Mouse (Mus musculus): ENCODE results near the gene Zfp775.
"Not testable (repeated sequence)": the region's sequence is repeated elsewhere in the genome, so short reads cannot be mapped to it uniquely, and the experiment has no call there.

Gene Zfp775

DNA sequence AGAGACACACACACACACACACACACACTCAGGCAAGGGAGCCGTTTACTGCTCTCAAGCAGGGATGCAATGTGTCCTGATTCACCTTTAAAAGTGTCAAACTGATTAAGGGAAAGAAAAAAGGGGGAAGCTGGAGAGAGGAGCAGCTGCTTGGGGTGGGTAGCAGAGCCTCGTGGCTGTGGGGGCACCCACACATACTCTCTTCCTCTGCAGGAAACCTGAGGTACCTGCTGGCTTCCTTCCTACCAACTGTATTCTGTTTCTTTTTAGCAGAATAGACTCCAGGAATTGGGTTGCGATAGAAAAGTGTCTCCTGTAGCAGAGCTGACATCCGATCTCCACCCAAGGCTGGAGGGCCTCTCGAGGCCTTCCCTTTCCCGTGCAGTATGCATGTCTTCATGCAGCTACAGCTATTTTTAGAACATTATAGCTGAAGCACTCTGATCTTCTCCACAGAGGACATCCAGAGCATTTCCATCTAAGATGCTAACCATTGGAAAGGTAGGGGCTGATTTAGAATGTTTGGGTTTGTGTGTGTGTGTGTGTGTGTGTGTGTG, 12.6 kb upstream of the Zfp775 start, which contains the start of gene Gm45021:
TSS of gene Gm45021 (plus strand) at position 417 of the 557 bp plus-strand sequence.
- intact Hi-C loops (cut with DNase I): no loop called here

DNA sequence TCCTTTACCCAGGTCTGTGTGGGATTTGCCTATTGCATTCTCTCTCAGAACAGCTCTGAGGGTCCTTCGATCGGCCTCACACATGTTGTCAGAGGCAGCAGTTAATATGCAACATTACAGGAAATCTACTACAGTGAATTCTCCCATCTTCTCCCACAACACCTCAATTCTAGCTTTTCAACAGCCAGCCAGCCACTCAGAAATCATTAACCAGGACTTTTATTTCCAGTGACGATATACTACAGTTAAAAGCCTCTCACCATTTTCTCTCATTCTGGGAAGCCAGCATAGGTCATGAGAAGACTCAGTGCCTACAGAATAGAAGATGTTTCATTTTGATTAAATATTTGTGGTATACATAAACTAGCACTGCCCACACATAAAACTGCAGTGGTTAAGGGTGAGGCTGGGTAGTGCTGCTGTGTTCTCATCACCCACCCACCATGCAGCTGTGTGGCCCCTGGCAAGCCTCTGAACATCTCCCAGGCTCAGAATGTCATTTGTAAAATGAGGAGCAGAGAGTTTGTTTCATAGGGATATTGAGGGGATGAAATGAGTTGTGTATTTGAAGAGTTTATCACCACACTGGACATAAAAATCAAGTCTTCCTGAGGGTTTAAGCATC, 10.5 kb upstream of the Zfp775 start:
- intact Hi-C loops (cut with DNase I): no loop called here

DNA sequence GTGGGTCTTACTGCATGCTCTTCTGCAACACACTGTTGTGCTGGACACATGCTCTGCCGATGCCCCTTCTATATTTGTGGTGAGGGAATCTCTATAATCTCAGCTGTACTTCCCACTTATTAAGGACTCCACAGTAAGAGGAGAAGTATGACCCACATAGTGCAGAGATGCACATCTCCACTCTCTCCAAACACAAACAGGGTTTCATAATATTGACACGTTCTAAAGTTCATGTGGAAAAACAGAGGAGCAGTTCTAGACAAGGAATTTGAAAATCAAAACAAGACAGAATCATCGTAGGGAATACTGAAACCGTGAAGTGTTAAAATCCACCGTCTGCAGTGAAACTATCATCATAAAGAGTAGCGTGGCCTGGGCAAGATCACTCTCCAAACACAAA, 10.0 kb upstream of the Zfp775 start:
- intact Hi-C loops (cut with DNase I): no loop called here

DNA sequence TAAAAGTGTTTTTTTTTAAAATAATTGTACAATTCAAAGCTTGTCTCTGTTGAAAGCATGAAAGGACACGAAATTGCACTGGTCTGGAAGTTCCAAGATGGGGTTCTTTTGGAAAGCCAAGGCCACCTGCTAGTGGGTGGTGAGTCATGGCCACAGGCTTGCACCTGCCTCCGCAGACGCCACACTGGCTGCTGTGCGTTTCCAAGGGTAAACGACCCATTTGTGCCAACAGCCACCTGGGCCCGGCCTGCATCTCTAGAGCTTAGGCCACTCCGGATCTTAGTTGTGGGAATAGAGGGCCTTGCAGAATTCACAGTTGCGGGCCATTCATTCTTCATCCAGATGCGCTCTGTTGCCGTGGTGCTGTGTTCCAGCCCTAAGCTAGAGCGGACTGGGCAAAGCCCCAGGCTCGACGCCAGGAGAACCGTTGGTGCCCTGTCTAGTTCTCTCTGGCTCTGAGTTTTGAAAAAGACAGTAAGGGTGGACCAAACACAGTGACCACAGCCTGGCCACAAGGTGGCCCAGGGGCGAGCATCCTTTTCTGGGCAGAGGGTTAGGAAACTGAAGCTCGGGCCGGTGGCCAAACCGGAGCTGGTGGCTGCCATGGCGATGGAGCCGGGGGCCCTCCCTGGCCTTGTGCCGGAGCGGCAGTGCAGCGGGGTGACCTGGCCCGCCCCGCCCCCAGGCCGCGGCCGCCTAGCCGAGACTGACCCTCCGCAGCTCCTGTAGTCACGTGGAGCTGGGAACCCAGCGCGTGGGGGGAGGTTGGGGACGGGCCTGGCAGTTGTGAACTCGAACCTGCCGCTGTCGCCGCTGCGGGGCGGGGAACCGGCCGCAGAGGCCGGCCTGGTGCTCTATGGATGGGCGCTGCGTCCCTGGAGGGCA, 8.5 kb upstream of the Zfp775 start, which contains the start of the genes Repin1 and Gm44965:
TSS of gene Repin1 (plus strand) at position 726 of the 885 bp plus-strand sequence.
TSS of gene Gm44965 (plus strand) at position 784 of the 885 bp plus-strand sequence.
- intact Hi-C loops (cut with DNase I): no loop called here

DNA sequence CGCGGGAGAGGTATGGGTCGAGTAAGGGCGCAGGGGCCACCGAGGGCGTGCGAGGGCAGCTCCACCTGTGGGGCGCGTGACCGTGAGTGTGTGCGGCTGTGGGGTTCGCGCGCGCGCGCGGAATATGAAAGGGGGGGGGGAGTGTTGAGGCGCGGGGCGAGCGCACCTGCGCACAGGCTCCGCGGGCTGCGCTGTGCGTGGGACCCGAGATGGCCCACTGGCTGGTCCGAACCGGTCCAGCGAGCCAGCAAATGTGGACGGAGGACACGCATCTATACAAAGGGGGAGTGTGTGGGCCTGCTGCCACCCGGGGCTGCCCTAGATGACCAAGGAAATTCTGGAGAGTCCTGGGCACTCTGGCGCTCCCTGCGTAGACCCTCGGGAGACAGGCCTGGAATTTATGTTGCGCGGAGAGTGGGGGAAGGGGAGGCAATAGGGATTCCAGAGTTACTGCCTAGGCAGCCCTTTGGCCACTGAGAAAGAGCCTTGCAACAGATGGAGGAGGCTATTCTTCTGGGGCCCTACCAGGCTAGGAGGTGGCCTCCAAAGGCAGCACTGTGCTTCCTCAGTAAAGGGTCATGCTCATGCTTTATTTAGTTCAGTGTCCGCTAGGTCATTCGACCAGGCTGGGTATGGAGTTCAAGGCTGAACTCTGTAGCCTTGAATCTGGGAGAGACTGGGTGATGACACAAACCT, 7.7 kb upstream of the Zfp775 start:
- intact Hi-C loops (cut with DNase I): no loop called here

DNA sequence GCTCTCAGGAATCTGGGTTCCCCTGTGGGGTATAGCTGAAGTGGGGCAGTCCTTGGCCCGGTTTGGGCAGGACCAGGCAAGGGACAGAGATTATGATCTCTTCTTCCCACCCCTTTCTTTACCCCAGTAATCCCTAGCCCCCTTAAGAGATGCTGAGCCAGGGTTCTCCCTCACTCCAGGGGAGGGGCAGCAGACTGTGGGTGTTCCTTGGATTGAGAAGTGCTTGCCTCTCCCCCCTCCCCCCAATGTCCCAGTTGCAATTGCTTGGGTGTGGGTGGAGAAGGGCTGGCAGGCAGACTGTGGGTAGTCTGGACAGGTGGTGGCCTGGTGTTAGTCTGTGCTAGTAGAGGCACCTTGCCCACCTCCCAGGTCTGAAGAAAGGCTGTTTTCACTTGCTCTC, 6.6 kb upstream of the Zfp775 start:
- intact Hi-C loops (cut with DNase I): loop anchor here (5.0 kb wide), 1 partner anchor 48 kb away; no protein-coding TSS in a partner anchor

DNA sequence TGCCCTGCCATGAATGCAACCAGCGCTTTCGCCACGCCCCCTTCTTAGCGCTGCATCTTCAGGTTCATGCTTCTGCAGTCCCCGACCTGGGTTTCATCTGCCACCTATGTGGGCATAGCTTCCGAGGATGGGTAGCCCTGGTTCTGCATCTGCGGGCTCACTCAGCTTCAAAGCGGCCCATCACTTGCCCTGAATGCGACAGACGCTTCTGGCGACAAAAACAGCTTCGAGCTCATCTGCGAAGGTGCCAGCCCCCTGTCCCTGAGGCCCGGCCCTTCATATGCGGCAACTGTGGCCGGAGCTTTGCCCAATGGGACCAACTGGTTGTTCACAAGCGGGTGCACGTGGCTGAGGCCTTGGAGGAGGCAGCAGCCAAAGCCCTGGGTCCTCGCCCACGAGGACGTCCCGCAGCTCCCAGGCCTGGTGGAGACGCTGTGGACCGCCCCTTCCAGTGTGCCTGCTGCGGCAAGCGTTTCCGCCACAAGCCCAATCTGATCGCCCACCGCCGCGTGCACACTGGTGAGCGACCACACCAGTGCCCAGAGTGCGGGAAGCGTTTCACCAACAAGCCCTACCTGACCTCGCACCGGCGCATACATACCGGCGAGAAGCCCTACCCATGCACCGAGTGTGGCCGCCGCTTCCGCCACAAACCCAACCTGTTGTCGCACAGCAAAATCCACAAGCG, 5.2 kb upstream of the Zfp775 start:
- intact Hi-C loops (cut with DNase I): loop anchor here (5.0 kb wide), 1 partner anchor 49 kb away; no protein-coding TSS in a partner anchor

DNA sequence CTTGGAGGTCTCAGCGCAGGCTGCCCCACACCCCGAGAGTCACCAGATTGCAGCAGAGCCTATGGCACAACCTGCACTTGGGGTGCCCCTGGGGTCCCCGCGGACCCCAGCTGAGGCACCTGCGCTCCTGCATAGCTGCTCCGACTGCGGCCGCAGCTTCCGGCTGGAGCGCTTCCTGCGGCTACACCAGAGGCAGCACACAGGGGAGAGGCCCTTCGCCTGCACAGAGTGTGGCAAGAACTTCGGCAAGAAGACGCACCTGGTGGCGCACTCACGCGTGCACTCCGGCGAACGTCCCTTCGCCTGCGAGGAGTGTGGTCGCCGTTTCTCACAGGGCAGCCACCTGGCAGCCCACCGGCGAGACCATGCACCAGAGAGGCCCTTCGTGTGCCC, 4.6 kb upstream of the Zfp775 start:
- intact Hi-C loops (cut with DNase I): loop anchor here (5.0 kb wide), 1 partner anchor 50 kb away; no protein-coding TSS in a partner anchor

DNA sequence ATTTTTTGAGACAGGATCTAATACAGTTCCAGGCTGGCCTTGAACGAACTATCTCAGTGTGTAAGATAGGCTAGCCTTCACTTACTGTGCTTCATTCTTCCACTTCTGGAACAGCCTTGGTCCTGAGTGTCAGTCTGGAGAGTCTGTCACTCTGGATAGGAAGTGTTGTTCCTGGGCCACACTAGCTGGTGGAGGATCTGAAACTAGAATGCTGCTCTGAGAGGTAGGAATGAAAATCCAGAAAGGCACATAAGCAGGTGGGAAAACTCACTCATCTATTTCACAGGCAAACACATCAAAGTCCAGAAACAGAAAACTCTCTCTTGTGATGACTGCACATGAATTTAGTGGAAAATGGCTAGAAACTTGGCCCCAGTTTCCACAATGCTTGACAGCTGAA, 1.3 kb upstream of the Zfp775 start:
- intact Hi-C loops (cut with DNase I): no loop called here

DNA sequence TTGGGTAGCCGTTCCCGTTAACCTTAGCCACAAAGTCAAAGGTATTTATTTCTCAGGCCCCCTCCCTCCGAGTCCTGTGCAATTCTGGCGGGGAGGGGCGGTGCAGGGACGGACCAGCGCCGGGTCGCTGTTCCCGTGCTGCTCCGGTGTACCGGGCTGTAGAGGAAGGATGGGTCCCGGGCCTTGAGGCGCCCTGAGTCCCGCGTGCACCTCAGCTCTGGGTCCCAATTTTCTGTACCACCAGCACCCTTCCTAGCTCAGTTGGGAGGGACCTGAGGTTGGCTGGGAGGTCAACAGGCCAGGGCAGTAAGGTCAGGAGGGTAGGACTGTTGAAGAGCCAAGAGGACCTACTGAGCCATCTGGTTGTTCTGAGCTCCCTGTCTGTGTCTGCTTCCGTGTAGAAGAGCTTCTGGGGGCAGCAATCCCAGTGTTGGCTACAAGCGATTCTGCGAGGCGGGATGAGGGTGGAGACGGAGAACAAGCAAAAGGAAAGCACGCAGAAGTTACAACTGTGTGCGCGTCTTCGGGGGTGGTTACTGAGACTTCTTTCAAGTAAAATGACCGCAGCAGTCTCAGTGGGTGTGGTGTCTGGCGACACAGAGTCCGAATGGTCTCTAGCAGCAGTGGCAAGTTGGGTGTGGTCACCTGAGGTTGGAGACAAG, 348 bp downstream of the Zfp775 start:
- intact Hi-C loops (cut with DNase I): no loop called here

DNA sequence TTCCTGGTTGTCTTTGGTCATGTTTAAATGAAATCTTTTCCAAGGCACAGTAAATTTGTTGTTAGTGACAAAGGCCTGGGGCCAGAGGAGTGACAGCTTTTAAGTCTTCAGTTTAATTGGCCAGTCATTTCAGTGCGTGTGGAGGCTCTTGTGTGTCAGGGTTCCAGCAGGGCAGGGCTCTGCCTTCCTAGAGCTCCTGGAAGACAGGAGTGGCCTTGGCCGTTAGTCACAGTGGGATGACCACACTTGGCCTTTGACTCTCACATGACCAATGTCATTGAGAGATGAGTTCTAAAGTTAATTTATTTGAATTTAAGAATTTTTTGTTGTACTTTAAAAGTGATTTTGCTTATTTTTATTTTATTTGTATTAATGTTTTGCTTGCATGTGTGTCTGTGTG, 6.3 kb downstream of the Zfp775 start:
- intact Hi-C loops (cut with DNase I): no loop called here

DNA sequence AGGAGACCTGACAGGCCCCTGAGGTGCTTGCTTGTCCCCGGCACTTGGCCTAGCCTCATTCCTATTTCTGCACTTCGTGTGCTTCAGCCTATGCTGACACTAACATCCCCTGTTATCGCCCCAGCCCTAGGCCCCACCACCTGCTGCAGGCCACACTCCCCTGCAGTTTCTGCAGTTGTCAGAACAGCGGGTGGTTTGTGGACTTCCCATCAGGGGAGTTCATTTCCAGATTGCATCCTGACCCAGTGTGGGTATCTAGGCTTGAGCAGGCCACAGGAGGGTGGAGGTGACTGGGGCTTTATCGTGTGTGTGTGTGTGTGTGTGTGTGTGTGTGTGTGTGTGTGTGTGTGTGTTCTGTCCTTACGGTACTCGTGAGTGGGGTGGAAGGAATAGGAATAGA, 7.6 kb downstream of the Zfp775 start:
- intact Hi-C loops (cut with DNase I): no loop called here

DNA sequence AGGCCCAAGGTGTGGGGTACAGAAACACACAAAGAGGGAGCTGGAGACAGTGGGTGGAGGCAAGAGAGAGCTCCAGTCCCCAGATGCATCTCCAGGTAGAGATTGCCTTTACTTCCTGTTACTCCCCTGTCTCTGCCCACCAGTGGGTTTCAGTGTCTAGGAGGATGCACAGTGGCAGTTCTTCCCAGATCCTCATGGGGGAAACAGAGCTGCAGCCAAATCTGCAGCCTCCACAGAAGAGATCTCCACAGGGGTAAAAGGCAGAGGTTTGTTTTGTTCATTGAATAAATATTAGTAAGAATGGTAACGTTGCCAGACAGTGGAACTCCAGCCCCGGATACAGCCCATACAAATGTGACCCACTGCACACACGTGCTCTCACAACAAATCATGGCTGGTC, 8.8 kb downstream of the Zfp775 start:
- intact Hi-C loops (cut with DNase I): no loop called here

DNA sequence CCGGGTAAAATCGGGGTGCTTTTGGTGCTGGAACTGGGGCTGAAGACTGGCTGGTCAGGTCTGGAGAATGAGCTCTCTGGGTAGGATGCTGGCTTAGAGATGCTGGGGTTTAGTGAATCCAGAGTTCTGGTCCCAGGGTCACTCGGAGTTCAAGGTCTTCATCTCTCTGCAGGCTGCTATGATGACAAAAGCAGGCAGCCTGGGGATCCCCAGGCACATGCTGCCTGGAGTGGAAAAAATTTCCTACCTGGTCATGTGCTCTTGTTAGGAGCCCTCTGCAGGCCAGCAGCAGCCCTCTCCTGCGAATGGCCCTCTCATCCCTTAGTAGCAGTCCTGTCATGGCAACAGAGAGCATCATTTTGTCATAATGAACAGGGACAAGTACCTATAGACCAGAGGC, 11.6 kb downstream of the Zfp775 start:
- intact Hi-C loops (cut with DNase I): no loop called here

DNA sequence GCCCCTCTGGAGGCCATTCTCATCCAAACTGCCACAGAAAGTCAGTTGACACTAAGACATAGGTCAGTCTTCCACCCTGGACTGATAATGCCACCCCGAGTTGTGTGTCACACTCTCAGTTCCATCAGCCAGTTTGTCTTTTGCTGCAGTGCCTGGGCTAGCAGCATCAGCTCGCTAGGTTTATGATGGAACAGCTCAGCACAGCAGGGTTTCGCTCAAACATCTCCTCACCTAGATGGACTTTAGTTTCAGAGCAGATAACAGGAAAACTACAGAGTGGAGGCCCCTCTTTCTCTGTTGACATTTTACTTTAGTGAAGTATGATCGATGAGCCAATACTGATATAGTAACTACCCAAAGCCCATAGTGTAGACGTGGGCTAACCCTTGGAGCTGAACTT, 12.9 kb downstream of the Zfp775 start:
- intact Hi-C loops (cut with DNase I): no loop called here

DNA sequence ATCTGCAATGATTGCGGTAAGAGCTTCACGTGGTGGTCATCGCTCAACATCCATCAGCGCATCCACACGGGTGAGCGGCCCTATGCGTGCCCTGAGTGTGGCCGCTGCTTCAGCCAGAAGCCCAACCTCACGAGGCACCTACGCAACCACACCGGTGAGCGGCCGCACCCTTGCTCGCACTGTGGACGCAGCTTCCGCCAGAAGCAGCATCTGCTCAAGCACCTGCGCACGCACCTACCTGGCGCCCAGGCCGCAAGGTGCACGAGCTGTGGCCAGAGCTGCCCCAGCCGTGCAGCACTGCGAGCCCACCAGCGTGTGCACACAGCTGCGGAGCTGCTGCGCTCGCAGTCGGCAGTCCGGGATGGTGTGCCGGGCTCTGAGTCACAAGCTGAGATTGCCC, 18.2 kb downstream of the Zfp775 start:
- intact Hi-C loops (cut with DNase I): no loop called here

DNA sequence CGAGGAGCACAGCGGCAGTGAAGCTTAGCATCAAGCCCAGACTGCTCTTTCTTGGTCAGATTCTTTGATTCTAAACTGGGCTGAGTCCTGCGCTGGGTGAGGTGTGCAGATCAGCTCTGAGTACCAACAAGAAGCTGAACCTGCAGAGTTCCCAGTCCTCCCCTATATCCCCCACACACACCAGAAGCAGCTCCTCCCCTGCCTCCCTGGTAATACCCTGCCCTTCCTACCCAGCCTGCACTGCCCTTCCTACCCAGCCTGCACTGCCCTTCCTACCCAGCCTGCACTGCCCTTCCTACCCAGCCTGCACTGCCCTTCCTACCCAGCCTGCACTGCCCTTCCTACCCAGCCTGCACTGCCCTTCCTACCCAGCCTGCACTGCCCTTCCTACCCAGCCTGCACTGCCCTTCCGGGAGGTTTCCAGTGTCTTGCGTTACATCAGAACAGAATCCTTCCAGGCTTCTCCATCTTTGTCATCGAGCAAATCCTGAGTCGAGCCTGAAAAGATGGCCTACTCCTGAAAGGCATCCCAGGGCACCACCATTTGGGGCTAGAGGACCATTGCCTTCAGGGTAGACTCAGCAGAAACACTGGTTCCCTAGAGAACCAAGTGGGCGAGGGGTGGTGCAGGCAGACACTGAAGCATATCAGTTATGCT, 20.5 kb downstream of the Zfp775 start:
- intact Hi-C loops (cut with DNase I): not testable (repeated sequence)

DNA sequence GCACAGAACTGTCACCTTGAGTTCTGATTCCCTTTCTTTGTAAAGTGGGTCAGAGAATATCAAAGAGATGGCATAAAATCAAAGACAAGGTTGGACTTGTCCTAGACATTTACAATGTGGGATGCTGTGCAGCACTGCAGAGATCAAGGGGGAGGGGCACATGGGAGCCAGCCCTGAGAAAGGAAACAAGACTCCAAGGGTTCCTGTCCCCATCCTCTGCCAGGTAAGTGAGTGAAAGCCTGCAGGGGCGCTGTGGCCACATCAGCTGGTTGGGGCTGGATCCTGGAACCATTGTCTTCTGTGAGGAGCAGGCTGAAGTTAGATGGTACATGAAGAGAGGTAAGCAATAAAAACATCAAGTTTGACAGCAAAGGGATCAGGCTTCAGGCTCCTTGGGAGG, 21.6 kb downstream of the Zfp775 start:
- intact Hi-C loops (cut with DNase I): no loop called here

DNA sequence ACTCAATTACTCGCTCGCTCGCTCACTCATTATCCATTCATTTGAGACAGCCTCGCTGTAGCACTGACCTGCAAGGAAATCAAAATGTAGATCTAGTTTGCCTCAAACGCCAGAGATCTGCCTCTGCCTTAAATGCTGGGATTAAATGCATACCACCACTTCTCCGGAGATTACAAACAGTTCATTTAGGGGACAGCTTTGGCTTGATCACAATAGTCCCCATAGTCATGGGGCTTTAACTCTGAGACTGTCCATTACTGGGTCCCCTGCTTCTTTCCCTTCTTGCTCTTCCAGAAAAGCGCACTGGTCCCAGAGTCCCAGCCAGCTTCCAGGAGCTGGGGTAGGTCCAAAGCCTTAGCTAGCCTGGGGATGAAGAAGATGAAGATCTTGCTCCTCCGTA, 24.6 kb downstream of the Zfp775 start, which contains the start of gene AI854703:
TSS of gene AI854703 (plus strand) at position 301 of the 400 bp plus-strand sequence.
- intact Hi-C loops (cut with DNase I): no loop called here

DNA sequence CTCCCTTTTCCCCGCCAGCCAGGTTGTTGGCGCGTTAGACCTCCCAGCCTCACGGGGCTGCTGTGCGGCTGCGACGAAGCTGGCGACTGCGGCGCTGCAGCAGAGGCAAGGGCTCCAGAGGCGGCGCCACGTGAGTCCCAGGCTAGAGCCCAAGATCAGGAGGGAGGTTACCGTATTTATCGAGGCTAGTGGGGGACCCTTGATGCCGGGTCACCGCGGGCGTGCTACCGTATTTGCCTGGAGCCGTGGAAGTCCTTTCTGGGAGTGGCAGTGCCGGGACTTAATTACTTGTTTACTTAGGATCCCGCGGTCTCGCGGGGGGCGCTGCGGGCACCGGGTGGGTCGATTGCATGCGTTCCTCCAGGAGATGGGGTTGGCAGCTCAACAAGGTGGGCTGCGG, 25.1 kb downstream of the Zfp775 start:
- intact Hi-C loops (cut with DNase I): no loop called here
